In the genomic region with DNA sequence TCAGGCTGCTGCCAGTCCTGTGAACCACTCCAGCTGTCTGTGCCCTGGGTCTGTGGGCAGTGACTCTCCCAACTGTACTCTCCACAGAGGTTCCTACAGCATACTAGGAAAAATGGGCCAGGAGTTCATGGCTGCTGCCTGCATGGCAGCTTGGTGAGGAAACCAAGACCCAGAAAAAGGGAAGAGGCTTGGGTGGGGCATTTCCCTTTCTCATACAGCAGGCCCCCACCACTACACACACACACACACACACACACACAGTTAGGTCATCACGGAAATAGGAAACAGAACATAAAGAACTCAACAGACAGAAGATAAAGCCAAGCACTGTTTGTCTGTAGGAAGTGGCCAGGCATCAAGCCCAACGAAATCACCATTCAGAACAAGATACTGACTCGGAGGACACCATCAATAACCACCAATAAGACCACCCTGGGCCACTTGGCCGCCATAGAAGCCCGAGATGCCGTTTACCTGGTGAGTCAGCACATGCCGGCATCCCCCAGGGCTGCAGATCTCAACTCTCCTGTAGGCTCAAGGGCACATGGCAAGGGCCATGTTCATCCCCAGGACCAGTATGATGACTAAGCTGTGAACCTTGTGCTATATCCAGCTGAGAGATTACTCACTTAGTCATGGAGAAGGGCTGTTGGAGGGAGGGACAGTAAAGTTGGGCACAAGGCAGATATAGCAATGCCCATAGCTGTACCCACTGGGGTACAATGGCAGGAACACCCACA, we compare ENCODE assay signal across 9 mouse cellular contexts. TPM values are rescaled to one million over a fixed set of nuclear protein-coding genes. Genes with fewer than 3 reads are reported as not detected.
DNase-seq lines count a peak whose midpoint lies in the region; ATAC-seq and TF ChIP-seq lines count a peak whose summit lies in the region.
"Had no signal": no experiment of that assay in that cellular context is flagged by ENCODE, and none has a peak within 500 bp of the region (broad histone marks: within the 10 kb centered on the region; RNA-seq: fewer than 3 reads in every experiment).

No protein-coding gene starts in this region.

- no peak for TF ChIP-seq CTCF in heart, postnatal 0 days (IDR thresholded peaks at IDR 0.05; ENCODE audit: low read depth)

- no peaks in the 10 kb centered on the region for H3K9me3 ChIP-seq in heart, postnatal 0 days (replicated peaks; ENCODE audit: control insufficient read depth, low read length)
- H3K9me3 ChIP-seq: forebrain, embryonic 10.5 days had no signal

- 62% methylated on average over 7 of the region's 7 CpGs for WGBS in heart, postnatal 0 days

- no peak overlapping the region for H3K9ac ChIP-seq in heart, postnatal 0 days (replicated peaks; ENCODE audit: low read depth, low read length)

- H3K36me3 ChIP-seq in heart, postnatal 0 days (replicated peaks; ENCODE audit: control insufficient read depth, insufficient read depth, low read length): no peaks in the 10 kb centered on the region
- H3K36me3 ChIP-seq: forebrain, embryonic 10.5 days had no signal

- no peaks in the 10 kb centered on the region for H3K27me3 ChIP-seq in heart, postnatal 0 days (ENCODE audit: control insufficient read depth, insufficient read depth, low read length)

- peaks cover 16% of the 10 kb centered on the region; the same call in 1 of the 2 replicates for H3K4me1 ChIP-seq in heart, postnatal 0 days (ENCODE audit: control insufficient read depth, insufficient read depth)

- H3K4me3 ChIP-seq in heart, postnatal 0 days (ENCODE audit: low read depth, low read length): no peak overlapping the region
- H3K4me3 ChIP-seq: forebrain, embryonic 10.5 days had no signal

- TF ChIP-seq EP300 in heart, postnatal 0 days (IDR thresholded peaks at IDR 0.05; ENCODE audit: low read depth): 0 out of 2 replicates have a peak, but pooled peaks have one; percentile 53

- DNase-seq in CD4-positive, CD25-positive, alpha-beta regulatory T cell, adult 2 months (ENCODE audit: low read depth, low spot score): peak; percentile 22
- DNase-seq in CD4-positive helper T cell, adult 2 months (ENCODE audit: low read depth, low spot score): peak; percentile 9
- peak; percentile 16 for DNase-seq in heart, postnatal 0 days (ENCODE audit: low spot score)
- DNase-seq in thymus, postnatal 14 days: no peak
- DNase-seq in layer of hippocampus, adult 9-11 months: no peak
- DNase-seq in testis, postnatal 10 days (ENCODE audit: low spot score): no peak

- no peak overlapping the region for H3K4me2 ChIP-seq in heart, postnatal 0 days (ENCODE audit: low read depth, low read length)

- ATAC-seq in CD4-positive, CD25-positive, alpha-beta regulatory T cell, adult 4 months: no peak
- ATAC-seq in heart, postnatal 0 days (ENCODE audit: insufficient read depth, low read depth): peak; percentile 61
- peak; percentile 94 for ATAC-seq in megakaryocyte, adult 5-6 weeks (ENCODE audit: poor library complexity, severe bottlenecking)

- H3K27ac ChIP-seq in heart, postnatal 0 days (ENCODE audit: low read depth): peak overlapping the region; percentile 52

RNA-seq across cellular contexts. Expression of a gene that starts 15.9 kb away (rescaled TPM):
- 1 to 10 TPM; 7.2 to 8.9 TPM for polyA plus RNA-seq in CD4-positive, CD25-positive, alpha-beta regulatory T cell, adult 4 months (2017; shearing (Covaris generic))
- 18.7 and 45.8 TPM in 2 replicates for total RNA-seq in heart, postnatal 0 days (2014; rRNA removed; ENCODE audit: low replicate concordance)
- 13.1 and 17.3 TPM in 2 replicates for polyA plus RNA-seq in heart, postnatal 0 days (2015; fragmentation: Nextera tagmentation; extraction: Ambion mirVana)
- total RNA-seq in megakaryocyte, adult 5-6 weeks (2015): 68.3 and 69.7 TPM in 2 replicates
- 25.3 and 31.4 TPM in 2 replicates for total RNA-seq in megakaryocyte, adult 5-6 weeks (2017)

RNA-seq across cellular contexts. Expression of a gene that starts 59.2 kb away (rescaled TPM):
- polyA plus RNA-seq in CD4-positive, CD25-positive, alpha-beta regulatory T cell, adult 4 months (2017; shearing (Covaris generic)): under 1 TPM; 0.13 to 0.16 TPM
- 0.46 TPM in 1 of 2 replicates, not detected in the other for total RNA-seq in heart, postnatal 0 days (2014; rRNA removed; ENCODE audit: low replicate concordance)
- polyA plus RNA-seq in heart, postnatal 0 days (2015; fragmentation: Nextera tagmentation; extraction: Ambion mirVana): 0.10 and 0.12 TPM in 2 replicates
- 3.0 and 3.4 TPM in 2 replicates for total RNA-seq in megakaryocyte, adult 5-6 weeks (2015)
- total RNA-seq in megakaryocyte, adult 5-6 weeks (2017): 0.62 and 2.1 TPM in 2 replicates

Comparison
In these comparisons a context has a peak if more than half of its experiments do, and no peak if none do; other contexts are left out.
1. DNase-seq: peak in CD4-positive, CD25-positive, alpha-beta regulatory T cell, adult 2 months (single experiment), CD4-positive helper T cell, adult 2 months (single experiment) and heart, postnatal 0 days (single experiment); none in thymus, postnatal 14 days (single experiment), layer of hippocampus, adult 9-11 months (single experiment) and testis, postnatal 10 days (single experiment).